Mouse (Mus musculus): ENCODE measurements around the gene Susd6. TPM values are rescaled to one million over a fixed set of nuclear protein-coding genes. Genes with fewer than 3 reads are reported as not detected.
A peak's percentile ranks its signal among the peaks of the same experiment; 100 is the strongest.
"Not testable (repeated sequence)": the region's sequence is repeated elsewhere in the genome, so short reads cannot be mapped to it uniquely, and the experiment has no call there.

The Susd6 gene
- total RNA-seq, 2 experiments from 2014 or later, result 27.8 to 28.7 TPM

- no peak for DNase-seq
- intact Hi-C loops (cut with DNase I; ENCODE audit: low total_unique reads), result no loop called here
Observed at GRCm38 (mm10) chr12:80804861-80805428, 14.6 kb downstream of the Susd6 start.

- no peak for DNase-seq
- intact Hi-C loops (cut with DNase I; ENCODE audit: low total_unique reads), result no loop called here
Observed at GRCm38 (mm10) chr12:80807451-80808085, 17.3 kb downstream of the Susd6 start.

- intact Hi-C loops (cut with DNase I; ENCODE audit: low total_unique reads), result no loop called here
- DNase-seq, result no peak
Observed at GRCm38 (mm10) chr12:80810005-80810404, 19.7 kb downstream of the Susd6 start.

GRCm38 (mm10) chr12:80811646-80812509 is 21.6 kb downstream of the Susd6 start:
- intact Hi-C loops (cut with DNase I; ENCODE audit: low total_unique reads), result no loop called here
- no peak for DNase-seq

- DNase-seq, result no peak
- intact Hi-C loops (cut with DNase I; ENCODE audit: low total_unique reads), result no loop called here
Observed at GRCm38 (mm10) chr12:80812510-80812820, 22.2 kb downstream of the Susd6 start.

GRCm38 (mm10) chr12:80813456-80813855 is 23.1 kb downstream of the Susd6 start:
- DNase-seq, result no peak

GRCm38 (mm10) chr12:80813872-80814271 is 23.6 kb downstream of the Susd6 start:
- no peak for DNase-seq
- intact Hi-C loops (cut with DNase I; ENCODE audit: low total_unique reads), result no loop called here

More at GRCm38 (mm10) chr12:80813456-80813855, 23.1 kb downstream of the Susd6 start:
- intact Hi-C loops (cut with DNase I; ENCODE audit: low total_unique reads), result no loop called here

GRCm38 (mm10) chr12:80814529-80814928 is 24.2 kb downstream of the Susd6 start:
- intact Hi-C loops (cut with DNase I; ENCODE audit: low total_unique reads), result no loop called here
- no peak for DNase-seq

GRCm38 (mm10) chr12:80815298-80815697 is 25.0 kb downstream of the Susd6 start:
- no peak for DNase-seq
- intact Hi-C loops (cut with DNase I; ENCODE audit: low total_unique reads), result no loop called here

- DNase-seq, result no peak
- intact Hi-C loops (cut with DNase I; ENCODE audit: low total_unique reads), result no loop called here
Observed at GRCm38 (mm10) chr12:80815893-80816292, 25.6 kb downstream of the Susd6 start.

- intact Hi-C loops (cut with DNase I; ENCODE audit: low total_unique reads), result no loop called here
- DNase-seq, result no peak
Observed at GRCm38 (mm10) chr12:80816380-80817086, 26.2 kb downstream of the Susd6 start.

- no peak for DNase-seq
- intact Hi-C loops (cut with DNase I; ENCODE audit: low total_unique reads), result no loop called here
Observed at GRCm38 (mm10) chr12:80817697-80818235, 27.5 kb downstream of the Susd6 start.

- intact Hi-C loops (cut with DNase I; ENCODE audit: low total_unique reads), result not testable (repeated sequence)
Observed at GRCm38 (mm10) chr12:80819020-80819419, 28.7 kb downstream of the Susd6 start.

GRCm38 (mm10) chr12:80821312-80822007 is 31.1 kb downstream of the Susd6 start:
- intact Hi-C loops (cut with DNase I; ENCODE audit: low total_unique reads), result no loop called here
- peak; percentile 26 for DNase-seq

More at GRCm38 (mm10) chr12:80819020-80819419, 28.7 kb downstream of the Susd6 start:
- DNase-seq, result not testable (repeated sequence)

- no peak for DNase-seq
- intact Hi-C loops (cut with DNase I; ENCODE audit: low total_unique reads), result no loop called here
Observed at GRCm38 (mm10) chr12:80822533-80822932, 32.2 kb downstream of the Susd6 start.

GRCm38 (mm10) chr12:80824202-80824601 is 33.9 kb downstream of the Susd6 start:
- no peak for DNase-seq
- intact Hi-C loops (cut with DNase I; ENCODE audit: low total_unique reads), result no loop called here

- intact Hi-C loops (cut with DNase I; ENCODE audit: low total_unique reads), result no loop called here
- DNase-seq, result no peak
Observed at GRCm38 (mm10) chr12:80826423-80826822, 36.1 kb downstream of the Susd6 start.

- intact Hi-C loops (cut with DNase I; ENCODE audit: low total_unique reads), result no loop called here
Observed at GRCm38 (mm10) chr12:80827464-80828015, 37.2 kb downstream of the Susd6 start.

GRCm38 (mm10) chr12:80828020-80828419 is 37.7 kb downstream of the Susd6 start:
- intact Hi-C loops (cut with DNase I; ENCODE audit: low total_unique reads), result no loop called here

More at GRCm38 (mm10) chr12:80827464-80828015, 37.2 kb downstream of the Susd6 start:
- peak; percentile 56 for DNase-seq

More at GRCm38 (mm10) chr12:80828020-80828419, 37.7 kb downstream of the Susd6 start:
- DNase-seq, result no peak
